Mouse (Mus musculus) lung, embryonic 14.5 days (tissue): ENCODE measurements around the gene Klc4. TPM values are rescaled to one million over a fixed set of nuclear protein-coding genes. Genes with fewer than 3 reads are reported as not detected.

Experiments used
- ATAC-seq: fragments of 200-750 bp; cut with Nextera tagmentation; 2 replicates; pipeline ENCODE4 v1.8.0; 2017; ENCODE audit warnings: mild to moderate bottlenecking, moderate TSS enrichment, moderate library complexity; ENCODE audit not compliant: insufficient read depth
- DNase-seq: peaks from one replicate; pipeline ENCODE4 v3.0.0-alpha.2; 2015
- H3K27ac ChIP-seq: fragments of 300-500 bp; sonication (generic); 2 replicates; pipeline ENCODE4 v1.5.1; 2014; ENCODE audit warnings: low read depth, mild to moderate bottlenecking, moderate library complexity
- H3K27me3 ChIP-seq: fragments of 300-500 bp; sonication (generic); 2 replicates; pipeline ENCODE4 v1.6.1; 2014; ENCODE audit warnings: low read length, control low read depth; ENCODE audit not compliant: insufficient read depth
- H3K36me3 ChIP-seq: fragments of 300-500 bp; sonication (generic); 2 replicates; pipeline ENCODE4 v1.6.1; 2014; ENCODE audit warnings: control low read depth; ENCODE audit not compliant: insufficient read depth
- H3K4me1 ChIP-seq: fragments of 300-500 bp; sonication (generic); 2 replicates; pipeline ENCODE4 v1.6.1; 2014; ENCODE audit warnings: antibody characterized with exemption, control low read depth; ENCODE audit not compliant: insufficient read depth
- H3K4me2 ChIP-seq: fragments of 300-500 bp; sonication (generic); 2 replicates; pipeline ENCODE4 v1.6.1; 2014; ENCODE audit warnings: mild to moderate bottlenecking
- H3K4me3 ChIP-seq: fragments of 300-500 bp; sonication (generic); 2 replicates; pipeline ENCODE4 v1.5.1; 2014; ENCODE audit warnings: low read depth, low read length
- H3K9ac ChIP-seq: fragments of 300-500 bp; sonication (generic); 2 replicates; pipeline ENCODE4 v1.6.1; 2014
- H3K9me3 ChIP-seq: fragments of 300-500 bp; sonication (generic); 2 replicates; pipeline ENCODE4 v1.6.1; 2016; ENCODE audit warnings: low read depth, low read length, control low read depth
- CTCF ChIP-seq: IDR thresholded peaks from 2 replicates; pipeline ENCODE4 v1.5.1; 2016; ENCODE audit warnings: antibody characterized with exemption, low read depth
- WGBS: fragments of 180-500 bp; shearing (Covaris S2); extraction: QIAGEN DNeasy Blood & Tissue Kit; methylation state at CpG from one replicate; pipeline ENCODE4 v1.1.7; 2014; 5-methylcytosine and 5-hydroxymethylcytosine counted together
- polyA plus RNA-seq: library from polyadenylated mRNA; unstranded; fragments of >200 nt; fragmentation: Nextera tagmentation; extraction: Ambion mirVana; gene quantifications from 2 replicates; pipeline ENCODE4 v1.2.1, GENCODE M21; 2014

Klc4 gene
- polyA plus RNA-seq, 1 experiment from 2014 or later: 20.2 TPM

GRCm38 (mm10) chr17:46621324-46621723, 24.5 kb downstream of the Klc4 start:
- no peak for TF ChIP-seq CTCF
- H3K36me3 ChIP-seq: no peaks in the 10 kb centered on the region
- no peaks in the 10 kb centered on the region for H3K27me3 ChIP-seq
- ATAC-seq (peak; percentile 36; the same call in 1 of the 2 replicates), DNase-seq (peak; percentile 88)
- H3K4me2 ChIP-seq: peak overlapping the region; percentile 55
- peak overlapping the region; percentile 5; the same call in 1 of the 2 replicates for H3K9ac ChIP-seq
- H3K27ac ChIP-seq: peak overlapping the region; percentile 95
- 17% methylated on average over 15 of the region's 15 CpGs for WGBS
- H3K9me3 ChIP-seq: no peaks in the 10 kb centered on the region
- H3K4me1 ChIP-seq: peaks cover 84% of the 10 kb centered on the region
- H3K4me3 ChIP-seq: peak overlapping the region; percentile 5; the same call in 1 of the 2 replicates

- peak overlapping the region; percentile 95 for H3K27ac ChIP-seq
- 18% methylated on average over 16 of the region's 16 CpGs for WGBS
- no peak for TF ChIP-seq CTCF
- peak overlapping the region; percentile 27 for H3K9ac ChIP-seq
- peaks cover 76% of the 10 kb centered on the region for H3K4me1 ChIP-seq
- H3K4me2 ChIP-seq: peak overlapping the region; percentile 55
- no peaks in the 10 kb centered on the region for H3K36me3 ChIP-seq
- peak; percentile 29 for DNase-seq
- H3K4me3 ChIP-seq: peak overlapping the region; percentile 7
- no peak for ATAC-seq
- H3K27me3 ChIP-seq: no peaks in the 10 kb centered on the region
- no peaks in the 10 kb centered on the region for H3K9me3 ChIP-seq
Measured at GRCm38 (mm10) chr17:46619683-46620357, 26.0 kb downstream of the Klc4 start.

GRCm38 (mm10) chr17:46618769-46619682, 26.8 kb downstream of the Klc4 start:
- Histone ChIP-seq H3K27me3 (no peaks in the 10 kb centered on the region), H3K9me3 (no peaks in the 10 kb centered on the region), H3K36me3 (no peaks in the 10 kb centered on the region), H3K27ac (peak overlapping the region; percentile 95), H3K9ac (peak overlapping the region; percentile 27), H3K4me3 (peak overlapping the region; percentile 14), H3K4me1 (peaks cover 68% of the 10 kb centered on the region), H3K4me2 (peak overlapping the region; percentile 55)
- no peak for TF ChIP-seq CTCF
- ATAC-seq (peak; percentile 18; the same call in 1 of the 2 replicates), DNase-seq (peak; percentile 59)
- 9% methylated on average over 27 of the region's 27 CpGs for WGBS

- no peaks in the 10 kb centered on the region for H3K9me3 ChIP-seq
- ATAC-seq: peak; percentile 41; the same call in 1 of the 2 replicates
- no peaks in the 10 kb centered on the region for H3K27me3 ChIP-seq
- peak overlapping the region; percentile 27 for H3K9ac ChIP-seq
- peak overlapping the region; percentile 55 for H3K4me2 ChIP-seq
- 3% methylated on average over 6 of the region's 6 CpGs for WGBS
- TF ChIP-seq CTCF: no peak
- DNase-seq: peak; percentile 74
- H3K4me1 ChIP-seq: peaks cover 68% of the 10 kb centered on the region
- H3K36me3 ChIP-seq: no peaks in the 10 kb centered on the region
- peak overlapping the region; percentile 14 for H3K4me3 ChIP-seq
- peak overlapping the region; percentile 95 for H3K27ac ChIP-seq
Measured at GRCm38 (mm10) chr17:46618394-46618768, 27.4 kb downstream of the Klc4 start.

- Histone ChIP-seq H3K4me1 (peaks cover 69% of the 10 kb centered on the region), H3K9me3 (no peaks in the 10 kb centered on the region), H3K27ac (peak overlapping the region; percentile 95), H3K36me3 (no peaks in the 10 kb centered on the region), H3K4me2 (peak overlapping the region; percentile 55), H3K9ac (no peak overlapping the region), H3K27me3 (no peaks in the 10 kb centered on the region), H3K4me3 (peak overlapping the region; percentile 14; the same call in 1 of the 2 replicates)
- no peak for TF ChIP-seq CTCF
- 34% methylated on average over 12 of the region's 12 CpGs for WGBS
- DNase-seq (peak; percentile 61), ATAC-seq (no peak)
Measured at GRCm38 (mm10) chr17:46617799-46618198, 28.0 kb downstream of the Klc4 start.

GRCm38 (mm10) chr17:46613229-46613628, 32.6 kb downstream of the Klc4 start:
- Histone ChIP-seq H3K9me3 (no peaks in the 10 kb centered on the region), H3K27me3 (no peaks in the 10 kb centered on the region), H3K4me1 (peaks cover 38% of the 10 kb centered on the region), H3K36me3 (0 out of 2 replicates have a peak, but pooled peaks cover 7% of the 10 kb centered on the region), H3K9ac (no peak overlapping the region), H3K4me2 (peak overlapping the region; percentile 21), H3K4me3 (no peak overlapping the region), H3K27ac (peak overlapping the region; percentile 91)
- 27% methylated on average over 3 of the region's 3 CpGs for whole genome bisulfite sequencing
- no peak for DNase-seq
- ATAC-seq: no peak; the same call in 1 of the 2 replicates
- TF ChIP-seq CTCF: no peak
